Mouse (Mus musculus): Measurements from ENCODE around the gene Mctp2.

- TF ChIP-seq GATA1 (IDR thresholded peaks at IDR 0.05; ENCODE audit: low read length) (no peak), TAL1 (IDR thresholded peaks at IDR 0.05; ENCODE audit: low read length) (no peak)
Measured at GRCm38 (mm10) chr7:72306382-72306841, at the start of gene Mctp2.
